Mouse (Mus musculus): Measurements from ENCODE around the gene Ak8. TPM values are rescaled to one million over a fixed set of nuclear protein-coding genes. Genes with fewer than 3 reads are reported as not detected.

The Ak8 gene
- 0.83 and 1.1 TPM in 2 replicates for polyA plus RNA-seq (2015; fragmentation: Nextera tagmentation; extraction: Ambion mirVana)

- Histone ChIP-seq H3K4me3 (peak within 1 kb of the TSS; percentile 64), H3K27me3 (peaks cover 30% of the 10 kb centered on the region), H3K9me3 (replicated peaks) (no peaks in the 10 kb centered on the region), H3K36me3 (ENCODE audit: poor library complexity, severe bottlenecking) (no peaks in the 10 kb centered on the region), H3K4me1 (peaks cover 14% of the 10 kb centered on the region), H3K27ac (no peak within 1 kb of the TSS), H3K9ac (peak within 1 kb of the TSS; percentile 75), H3K4me2 (peak within 1 kb of the TSS; percentile 94)
- WGBS, result 1% methylated on average over 53 of the region's 53 CpGs
- peak; percentile 93 for ATAC-seq
These were observed at the start of gene Ak8, which contains the start of gene Spaca9 for GRCm38 (mm10) chr2:28699361-28700335. Gene Ak8, plus strand, starts transcription at chr2:28700164. Gene Spaca9, minus strand, starts transcription at chr2:28699727.

GRCm38 (mm10) chr2:28650526-28650925, 49.4 kb upstream of the Ak8 start:
- Histone ChIP-seq H3K4me1 (no peaks in the 10 kb centered on the region), H3K36me3 (ENCODE audit: poor library complexity, severe bottlenecking) (peaks cover 14% of the 10 kb centered on the region), H3K27ac (no peak overlapping the region), H3K4me3 (no peak overlapping the region), H3K9ac (no peak overlapping the region), H3K27me3 (no peaks in the 10 kb centered on the region), H3K4me2 (no peak overlapping the region), H3K9me3 (replicated peaks) (no peaks in the 10 kb centered on the region)
- ATAC-seq, result no peak

GRCm38 (mm10) chr2:28653351-28653750, 46.6 kb upstream of the Ak8 start:
- Histone ChIP-seq H3K36me3 (ENCODE audit: poor library complexity, severe bottlenecking) (peaks cover 32% of the 10 kb centered on the region), H3K27ac (no peak overlapping the region), H3K9ac (no peak overlapping the region), H3K4me2 (no peak overlapping the region), H3K9me3 (replicated peaks) (no peaks in the 10 kb centered on the region), H3K4me1 (no peaks in the 10 kb centered on the region), H3K27me3 (no peaks in the 10 kb centered on the region), H3K4me3 (no peak overlapping the region)
- no peak for ATAC-seq
- 95% methylated on average over 7 of the region's 7 CpGs for WGBS

- Histone ChIP-seq H3K36me3 (ENCODE audit: poor library complexity, severe bottlenecking) (peaks cover 42% of the 10 kb centered on the region), H3K4me1 (no peaks in the 10 kb centered on the region), H3K27ac (no peak overlapping the region), H3K27me3 (no peaks in the 10 kb centered on the region), H3K9ac (no peak overlapping the region), H3K9me3 (replicated peaks) (no peaks in the 10 kb centered on the region), H3K4me2 (no peak overlapping the region), H3K4me3 (no peak overlapping the region)
- no peak for ATAC-seq
- 67% methylated on average over 2 of the region's 2 CpGs for WGBS
These were observed 45.7 kb upstream of the Ak8 start for GRCm38 (mm10) chr2:28654295-28654694.

- Histone ChIP-seq H3K4me3 (no peak overlapping the region), H3K4me1 (no peaks in the 10 kb centered on the region), H3K27me3 (no peaks in the 10 kb centered on the region), H3K9ac (no peak overlapping the region), H3K27ac (no peak overlapping the region), H3K9me3 (replicated peaks) (no peaks in the 10 kb centered on the region), H3K36me3 (ENCODE audit: poor library complexity, severe bottlenecking) (peaks cover 61% of the 10 kb centered on the region), H3K4me2 (no peak overlapping the region)
- WGBS, result 76% methylated on average over 8 of the region's 8 CpGs
- no peak for ATAC-seq
These were observed 43.7 kb upstream of the Ak8 start for GRCm38 (mm10) chr2:28656216-28656615.

GRCm38 (mm10) chr2:28662891-28663290, 37.1 kb upstream of the Ak8 start:
- Histone ChIP-seq H3K27me3 (no peaks in the 10 kb centered on the region), H3K36me3 (ENCODE audit: poor library complexity, severe bottlenecking) (peaks cover 92% of the 10 kb centered on the region), H3K4me2 (no peak overlapping the region), H3K4me3 (no peak overlapping the region), H3K4me1 (no peaks in the 10 kb centered on the region), H3K9me3 (replicated peaks) (no peaks in the 10 kb centered on the region), H3K27ac (no peak overlapping the region), H3K9ac (no peak overlapping the region)
- no peak for ATAC-seq
- WGBS, result 93% methylated on average over 3 of the region's 3 CpGs

GRCm38 (mm10) chr2:28665818-28666217, 34.1 kb upstream of the Ak8 start:
- WGBS, result 93% methylated on average over 3 of the region's 3 CpGs

GRCm38 (mm10) chr2:28671438-28671837, 28.5 kb upstream of the Ak8 start:
- no peak overlapping the region for H3K27ac ChIP-seq
- peaks cover 96% of the 10 kb centered on the region for H3K36me3 ChIP-seq (ENCODE audit: poor library complexity, severe bottlenecking)
- no peak for ATAC-seq
- H3K4me3 ChIP-seq, result no peak overlapping the region
- H3K9me3 ChIP-seq (replicated peaks), result no peaks in the 10 kb centered on the region
- no peak overlapping the region for H3K4me2 ChIP-seq
- 86% methylated on average over 2 of the region's 2 CpGs for WGBS
- H3K9ac ChIP-seq, result no peak overlapping the region
- H3K27me3 ChIP-seq, result no peaks in the 10 kb centered on the region
- no peaks in the 10 kb centered on the region for H3K4me1 ChIP-seq

More at GRCm38 (mm10) chr2:28665818-28666217, 34.1 kb upstream of the Ak8 start:
- Histone ChIP-seq H3K9ac (no peak overlapping the region), H3K4me2 (no peak overlapping the region), H3K4me3 (no peak overlapping the region), H3K36me3 (ENCODE audit: poor library complexity, severe bottlenecking) (peaks cover 90% of the 10 kb centered on the region), H3K27ac (no peak overlapping the region), H3K9me3 (replicated peaks) (no peaks in the 10 kb centered on the region), H3K4me1 (no peaks in the 10 kb centered on the region), H3K27me3 (no peaks in the 10 kb centered on the region)
- ATAC-seq, result no peak

GRCm38 (mm10) chr2:28676005-28676404, 24.0 kb upstream of the Ak8 start:
- H3K4me1 ChIP-seq, result no peaks in the 10 kb centered on the region
- H3K9me3 ChIP-seq (replicated peaks), result no peaks in the 10 kb centered on the region
- H3K36me3 ChIP-seq (ENCODE audit: poor library complexity, severe bottlenecking), result peaks cover 96% of the 10 kb centered on the region
- no peak overlapping the region for H3K9ac ChIP-seq
- ATAC-seq, result no peak
- no peak overlapping the region for H3K27ac ChIP-seq
- H3K27me3 ChIP-seq, result no peaks in the 10 kb centered on the region
- WGBS, result 94% methylated on average over 8 of the region's 8 CpGs
- no peak overlapping the region for H3K4me2 ChIP-seq
- H3K4me3 ChIP-seq, result no peak overlapping the region

- H3K4me3 ChIP-seq, result no peak overlapping the region
- no peaks in the 10 kb centered on the region for H3K27me3 ChIP-seq
- no peak overlapping the region for H3K27ac ChIP-seq
- no peak overlapping the region for H3K9ac ChIP-seq
- 26% methylated on average over 4 of the region's 4 CpGs for WGBS
- H3K4me1 ChIP-seq, result peaks cover 8% of the 10 kb centered on the region
- ATAC-seq, result no peak
- H3K36me3 ChIP-seq (ENCODE audit: poor library complexity, severe bottlenecking), result peaks cover 98% of the 10 kb centered on the region
- H3K4me2 ChIP-seq, result no peak overlapping the region
- no peaks in the 10 kb centered on the region for H3K9me3 ChIP-seq (replicated peaks)
These were observed 19.3 kb upstream of the Ak8 start for GRCm38 (mm10) chr2:28680710-28681109.

GRCm38 (mm10) chr2:28681718-28682117, 18.2 kb upstream of the Ak8 start:
- no peaks in the 10 kb centered on the region for H3K9me3 ChIP-seq (replicated peaks)
- peaks cover 8% of the 10 kb centered on the region for H3K4me1 ChIP-seq
- H3K27ac ChIP-seq, result no peak overlapping the region
- no peak overlapping the region for H3K4me3 ChIP-seq
- H3K4me2 ChIP-seq, result no peak overlapping the region
- 63% methylated on average over 4 of the region's 4 CpGs for WGBS
- ATAC-seq, result no peak
- H3K9ac ChIP-seq, result no peak overlapping the region
- no peaks in the 10 kb centered on the region for H3K27me3 ChIP-seq
- H3K36me3 ChIP-seq (ENCODE audit: poor library complexity, severe bottlenecking), result peaks cover 98% of the 10 kb centered on the region

- no peaks in the 10 kb centered on the region for H3K27me3 ChIP-seq
- WGBS, result 81% methylated on average over 7 of the region's 7 CpGs
These were observed 14.1 kb upstream of the Ak8 start for GRCm38 (mm10) chr2:28685895-28686294.

More at GRCm38 (mm10) chr2:28685895-28686294, 14.1 kb upstream of the Ak8 start:
- H3K9me3 ChIP-seq (replicated peaks), result no peaks in the 10 kb centered on the region
- H3K4me2 ChIP-seq, result no peak overlapping the region
- H3K4me1 ChIP-seq, result peaks cover 8% of the 10 kb centered on the region
- H3K27ac ChIP-seq, result no peak overlapping the region
- peaks cover 83% of the 10 kb centered on the region for H3K36me3 ChIP-seq (ENCODE audit: poor library complexity, severe bottlenecking)
- no peak overlapping the region for H3K9ac ChIP-seq
- no peak for ATAC-seq
- no peak overlapping the region for H3K4me3 ChIP-seq

Data from forebrain, embryonic 13.5 days (tissue).